Mouse (Mus musculus): Measurements from ENCODE around the gene Nfkb2.

The Nfkb2 gene

DNA sequence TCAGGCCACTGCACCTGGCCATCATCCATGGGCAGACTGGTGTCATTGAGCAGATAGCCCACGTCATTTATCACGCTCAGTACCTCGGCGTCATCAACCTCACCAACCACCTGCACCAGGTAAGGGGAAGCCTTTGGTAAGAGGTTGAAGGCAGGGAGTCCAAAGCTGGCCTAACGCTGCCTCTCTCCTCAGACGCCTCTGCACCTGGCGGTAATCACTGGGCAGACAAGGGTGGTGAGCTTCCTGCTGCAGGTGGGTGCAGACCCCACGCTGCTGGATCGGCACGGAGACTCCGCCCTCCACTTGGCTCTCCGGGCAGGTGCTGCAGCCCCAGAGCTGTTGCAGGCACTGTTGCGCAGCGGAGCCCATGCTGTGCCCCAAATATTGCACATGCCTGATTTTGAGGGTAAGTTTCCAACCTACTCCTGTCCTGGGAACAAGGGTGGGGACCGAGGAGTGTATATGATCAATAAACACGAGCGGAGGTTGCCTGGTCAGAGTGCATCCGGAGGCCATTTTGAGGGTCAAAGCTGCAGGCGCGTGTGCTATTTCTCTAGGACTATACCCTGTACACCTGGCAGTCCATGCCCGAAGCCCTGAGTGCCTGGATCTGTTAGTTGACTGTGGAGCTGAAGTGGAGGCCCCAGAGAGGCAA is 5.7 kb downstream of the Nfkb2 start:
- peak; percentile 33 for DNase-seq

DNA sequence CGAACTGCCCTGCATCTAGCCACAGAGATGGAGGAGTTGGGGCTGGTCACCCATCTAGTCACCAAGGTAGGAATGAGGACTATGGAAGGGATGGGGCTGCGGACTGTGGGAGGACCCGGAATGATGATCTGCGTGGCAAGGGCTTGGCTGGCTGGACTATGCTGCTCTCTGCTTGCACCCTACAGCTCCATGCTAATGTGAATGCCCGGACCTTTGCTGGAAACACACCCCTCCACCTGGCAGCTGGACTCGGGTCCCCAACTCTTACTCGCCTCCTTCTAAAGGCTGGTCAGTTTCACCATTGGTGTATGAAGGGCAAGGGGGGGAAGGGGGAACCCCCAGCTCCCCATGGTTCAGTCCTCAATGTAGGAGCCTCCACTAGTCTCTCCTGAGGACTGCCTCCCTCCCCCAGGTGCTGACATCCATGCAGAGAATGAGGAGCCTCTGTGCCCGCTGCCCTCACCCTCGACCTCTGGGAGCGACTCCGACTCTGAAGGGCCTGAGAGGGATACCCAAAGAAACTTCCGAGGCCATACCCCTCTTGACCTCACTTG is 6.3 kb downstream of the Nfkb2 start:
- DNase-seq, result peak; percentile 16

DNA sequence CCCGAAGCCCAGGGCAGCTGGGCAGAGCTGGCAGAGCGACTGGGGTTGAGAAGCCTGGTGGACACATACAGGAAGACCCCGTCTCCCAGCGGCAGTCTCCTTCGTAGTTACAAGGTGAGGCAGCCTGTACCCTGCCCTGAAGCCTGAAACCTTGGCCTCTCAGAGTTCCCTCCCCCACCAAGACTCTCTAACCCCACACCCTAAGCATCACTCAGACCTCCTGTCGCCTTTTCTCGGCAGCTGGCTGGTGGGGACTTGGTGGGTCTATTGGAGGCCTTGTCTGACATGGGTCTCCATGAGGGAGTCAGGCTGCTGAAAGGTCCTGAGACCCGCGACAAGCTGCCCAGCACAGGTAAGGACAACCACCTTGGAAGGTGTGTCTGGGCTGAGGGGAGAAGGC is 7.2 kb downstream of the Nfkb2 start:
- DNase-seq, result peak; percentile 16

DNA sequence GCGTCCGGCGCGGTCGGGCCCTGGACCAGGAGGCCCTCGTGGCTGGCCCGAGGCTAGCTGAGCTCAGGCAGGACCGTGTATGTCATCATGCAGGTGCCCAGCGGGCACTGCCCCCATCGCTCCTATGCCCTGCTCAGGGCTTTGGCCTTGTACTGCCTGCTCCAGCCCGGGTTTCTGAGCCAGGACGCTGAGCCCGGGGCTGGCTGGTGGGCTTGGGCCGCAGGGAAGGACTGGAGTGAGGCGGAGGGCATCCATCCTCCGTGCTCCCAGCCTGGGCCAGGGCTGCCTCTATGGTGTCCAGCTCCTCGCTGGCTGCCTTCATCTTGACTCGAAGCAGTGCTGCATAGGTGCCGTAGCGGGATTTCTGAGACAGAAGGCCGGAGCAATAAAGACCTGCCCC is 8.4 kb downstream of the Nfkb2 start:
- DNase-seq, result peak; percentile 16

DNA sequence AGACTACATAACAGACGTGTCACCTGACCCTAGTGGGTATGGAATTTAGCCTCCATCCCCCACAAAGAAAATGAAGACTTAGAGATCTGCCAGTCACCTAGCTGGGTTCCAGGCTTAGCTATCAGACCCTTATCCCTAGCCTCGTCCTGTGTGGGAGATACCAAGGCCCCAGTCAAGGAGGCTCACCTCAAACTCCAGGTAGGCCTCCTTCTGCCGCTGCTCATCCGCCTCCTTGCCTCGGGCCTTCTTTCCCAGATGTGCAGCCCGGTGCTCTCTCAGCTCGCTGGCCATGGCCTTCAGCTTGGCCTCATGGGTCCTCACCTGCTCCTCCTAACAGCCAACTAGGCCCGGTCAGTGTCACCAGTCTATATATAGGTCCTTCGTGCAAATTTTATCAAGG is 9.0 kb downstream of the Nfkb2 start:
- no peak for DNase-seq

DNA sequence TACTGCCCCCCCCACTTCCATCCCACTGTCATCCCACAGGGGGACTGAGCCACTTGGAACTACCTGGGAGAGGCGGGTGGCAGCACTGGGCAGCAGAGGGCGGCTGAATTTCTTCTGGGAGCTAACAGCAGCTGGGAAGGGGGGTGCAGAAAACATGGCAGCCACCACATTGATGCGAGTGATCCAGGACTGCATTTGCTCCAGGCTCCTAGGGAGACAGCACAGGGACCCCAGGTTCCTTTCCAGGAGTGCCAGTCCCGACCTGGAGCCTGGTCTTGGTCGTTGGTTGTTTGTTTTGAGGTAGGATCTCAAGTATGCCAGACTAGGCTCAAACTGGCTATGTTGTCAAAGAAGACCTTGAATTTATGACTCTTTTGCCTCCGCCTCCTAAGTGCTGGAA is 9.5 kb downstream of the Nfkb2 start:
- no peak for DNase-seq

DNA sequence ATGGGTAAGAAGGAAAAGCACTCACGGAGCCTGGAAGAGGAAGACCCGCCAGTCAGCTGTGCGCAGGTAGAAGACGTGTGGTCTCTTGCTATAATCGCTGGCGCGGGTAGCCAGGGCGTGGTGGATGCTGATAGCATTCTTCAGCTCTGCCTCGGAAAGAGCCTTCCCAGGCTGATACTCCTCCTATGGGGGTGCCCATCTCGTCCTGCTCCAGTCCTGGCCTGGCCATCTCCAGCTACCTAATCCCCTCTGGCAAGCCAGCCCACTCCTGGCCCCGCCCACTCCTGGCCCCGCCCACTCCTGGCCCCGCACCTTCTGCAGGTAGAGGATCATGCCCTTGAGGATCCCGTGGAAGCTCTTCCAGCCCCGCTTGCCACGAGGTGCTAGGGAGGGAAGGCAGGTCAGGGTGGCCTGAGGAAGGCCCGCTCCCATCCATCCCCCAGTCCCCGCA is 10.1 kb downstream of the Nfkb2 start:
- peak; percentile 43 for DNase-seq

DNA sequence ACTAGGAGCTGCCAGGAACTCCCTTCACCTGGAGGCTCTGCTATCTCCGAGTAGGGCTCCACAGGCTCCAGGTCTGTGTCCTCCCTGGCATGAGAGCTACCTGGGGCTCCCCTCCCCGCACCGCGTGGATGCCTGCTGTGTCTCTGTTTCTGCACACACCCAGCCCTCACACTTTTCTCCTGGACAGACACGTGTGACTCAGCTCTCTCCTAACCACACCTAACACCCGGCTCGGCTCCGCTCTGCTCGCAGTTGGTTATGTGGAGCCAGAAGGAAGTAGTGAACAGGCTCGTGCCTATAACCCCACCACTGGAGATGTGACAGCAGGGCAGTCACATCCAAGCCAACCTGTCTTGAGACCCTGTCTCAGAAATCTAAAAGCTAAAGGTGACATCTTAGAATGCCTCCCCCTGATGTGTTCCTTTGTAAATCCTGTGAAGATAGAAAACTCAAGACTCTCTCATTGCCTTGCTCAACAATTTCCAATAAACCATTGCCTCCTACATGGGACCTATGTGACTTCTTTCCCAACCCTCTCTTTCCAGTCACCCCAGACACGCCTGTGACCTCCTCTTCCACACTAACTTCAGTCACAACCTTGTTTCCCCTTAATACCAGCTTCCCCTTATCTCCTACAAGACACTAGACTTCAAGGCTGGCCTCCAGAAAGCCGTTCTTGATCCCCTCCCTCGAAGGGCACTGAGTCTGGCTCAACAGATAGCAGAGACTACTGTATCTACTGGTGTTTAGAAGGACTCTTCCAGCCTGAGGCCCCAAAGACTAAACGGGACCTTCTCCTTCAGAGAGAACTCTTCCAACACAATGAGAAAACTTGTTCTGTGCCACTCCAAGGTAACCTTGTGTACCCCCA is 11.0 kb downstream of the Nfkb2 start:
- DNase-seq, result peak; percentile 13

DNA sequence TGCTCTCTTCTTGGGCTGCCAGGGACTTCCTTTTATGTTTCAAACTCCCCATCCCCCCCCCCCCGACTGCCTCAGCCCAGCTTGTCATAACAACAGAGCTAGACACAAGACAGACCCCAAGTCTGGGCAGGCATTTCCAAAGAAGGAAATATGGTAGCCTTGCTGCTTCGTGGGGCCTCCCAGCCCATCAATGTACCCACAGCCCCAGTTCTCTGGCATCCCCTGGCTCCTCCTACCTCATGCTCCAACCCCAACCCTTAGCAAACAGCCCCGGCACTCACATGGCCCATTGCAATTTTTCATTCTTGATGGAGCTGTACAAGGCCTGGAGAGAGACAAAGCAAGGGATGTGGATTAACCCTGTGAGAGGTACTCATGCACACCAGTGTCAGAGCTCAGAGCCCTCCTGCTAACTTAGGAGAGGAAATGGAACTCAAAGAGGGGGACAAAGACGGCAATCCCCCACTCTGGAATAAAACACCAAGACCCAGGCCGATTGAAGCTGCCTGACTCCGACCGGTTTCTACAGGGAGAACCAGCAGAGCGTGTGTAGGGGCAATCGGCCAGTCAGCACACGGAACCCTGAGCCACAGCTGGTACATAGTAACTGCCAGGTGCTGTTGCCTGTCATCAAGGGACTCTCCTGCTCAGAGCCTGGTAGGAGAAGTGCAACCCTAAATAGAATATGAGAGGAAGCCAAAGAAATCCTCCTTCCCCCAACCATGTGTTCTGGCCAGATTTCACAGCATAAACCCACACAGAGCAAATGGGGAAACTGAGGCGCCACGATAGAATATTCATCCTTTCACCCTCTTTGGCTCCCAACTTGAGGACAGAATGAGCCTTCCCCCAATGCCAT is 11.9 kb downstream of the Nfkb2 start:
- DNase-seq, result peak; percentile 15

DNA sequence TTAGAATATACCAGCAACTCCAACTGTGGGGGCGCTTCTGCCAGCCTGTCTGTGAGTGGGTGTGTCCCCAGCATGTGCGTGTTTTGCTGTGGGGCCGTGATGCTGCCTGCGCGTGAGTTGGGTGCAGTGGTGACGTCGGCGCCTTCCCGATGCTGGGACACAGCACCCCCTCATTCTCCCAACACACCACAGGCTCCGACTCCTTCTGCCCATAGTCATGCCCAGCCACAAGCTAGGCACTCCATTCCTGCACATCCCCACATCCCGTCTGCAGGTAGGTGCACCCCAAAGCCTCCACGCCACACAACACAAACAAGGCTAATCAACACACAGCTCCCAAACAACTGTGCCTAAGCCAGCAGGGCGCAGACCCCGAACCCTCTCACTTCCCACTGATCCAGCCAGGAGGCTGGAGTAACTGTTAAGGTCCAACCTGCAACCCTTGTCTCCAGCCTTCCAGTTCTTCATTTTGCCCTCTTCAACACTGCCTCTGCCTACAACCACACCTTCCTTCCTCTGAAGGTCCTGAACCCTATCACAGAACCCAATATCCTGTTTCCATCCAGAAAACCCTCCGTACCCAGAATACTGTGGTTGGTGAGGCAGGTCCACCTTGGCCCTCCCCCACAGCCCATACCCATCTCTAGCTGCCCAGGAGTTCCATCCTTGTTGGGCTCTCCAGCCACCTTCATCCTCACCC is 12.9 kb downstream of the Nfkb2 start:
- DNase-seq, result peak; percentile 28

DNA sequence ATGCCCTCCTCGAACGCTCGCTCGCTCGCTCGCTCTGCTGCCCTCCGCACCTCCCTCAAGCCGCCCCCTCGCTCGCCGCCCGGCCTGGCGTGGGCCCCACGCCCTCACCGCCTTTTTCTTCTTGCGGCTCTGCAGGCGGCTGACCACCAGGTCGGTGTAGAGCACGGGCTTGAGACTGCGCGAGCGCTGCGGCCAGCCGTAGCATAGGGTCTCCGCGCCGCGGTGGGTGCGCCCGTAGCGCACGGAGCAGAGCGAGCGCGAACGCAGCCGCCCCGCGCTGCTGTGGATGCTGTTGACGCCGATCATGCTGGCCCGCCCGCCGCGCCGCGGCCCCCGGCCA is 13.4 kb downstream of the Nfkb2 start:
- DNase-seq, result peak; percentile 38

DNA sequence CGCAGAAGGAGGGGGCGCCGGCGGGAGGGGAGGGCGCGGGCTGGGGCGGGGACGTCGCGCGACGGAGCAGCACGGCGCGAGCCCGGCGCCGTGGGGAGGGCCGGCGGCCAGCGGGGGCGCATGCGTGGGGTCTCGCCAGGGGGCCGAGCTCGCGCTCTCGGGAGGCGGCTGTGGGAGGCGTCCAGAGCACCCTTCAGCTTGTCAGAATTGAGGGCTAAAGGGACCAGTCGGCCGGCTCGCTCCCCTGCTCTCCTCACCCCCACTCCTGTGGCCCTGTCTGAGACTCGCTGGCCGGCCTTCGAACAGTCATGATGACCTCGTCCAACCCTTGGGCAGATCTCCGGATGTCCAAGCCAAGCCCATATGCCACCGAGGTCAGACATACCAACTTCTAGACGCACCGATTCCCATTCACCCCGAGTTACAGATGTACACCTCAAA is 13.9 kb downstream of the Nfkb2 start:
- peak; percentile 48 for DNase-seq

DNA sequence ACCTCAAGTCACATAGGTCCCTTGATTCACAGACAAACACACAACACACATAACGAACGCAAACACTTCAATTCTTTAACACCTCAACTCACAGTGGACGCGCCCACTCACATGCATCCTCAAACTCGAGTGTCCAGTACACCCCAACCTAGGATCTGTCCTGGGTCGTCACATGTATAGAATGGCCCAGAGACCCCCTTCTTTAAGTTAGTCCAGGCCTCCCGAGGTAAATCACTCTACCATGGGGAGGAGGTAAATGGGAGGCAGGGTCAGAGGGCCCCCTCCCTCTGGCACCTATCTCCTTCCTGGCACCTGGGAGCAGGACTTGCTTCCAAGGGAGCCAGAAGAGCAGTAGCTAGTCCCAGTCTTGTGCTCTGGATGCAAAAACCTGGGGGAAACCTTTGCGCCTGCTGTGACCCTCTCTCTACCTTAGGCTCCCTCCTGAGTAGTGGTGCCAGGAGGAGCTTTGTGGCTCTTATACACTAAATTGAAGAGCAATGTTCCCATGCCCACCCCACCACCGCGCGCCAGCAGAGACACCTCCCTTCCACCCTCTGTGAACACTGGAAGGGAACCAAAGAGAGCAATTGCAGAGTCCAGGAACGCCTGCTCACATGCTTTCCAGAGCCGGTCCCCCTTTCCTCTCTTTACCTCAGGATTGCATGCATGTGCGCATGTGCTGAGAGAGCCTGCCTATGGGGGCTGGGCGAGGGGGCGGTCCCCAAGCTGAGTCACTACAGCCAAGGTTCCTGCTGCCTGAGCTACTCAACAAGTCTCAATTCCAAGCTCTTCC is 14.7 kb downstream of the Nfkb2 start:
- DNase-seq, result peak; percentile 72

DNA sequence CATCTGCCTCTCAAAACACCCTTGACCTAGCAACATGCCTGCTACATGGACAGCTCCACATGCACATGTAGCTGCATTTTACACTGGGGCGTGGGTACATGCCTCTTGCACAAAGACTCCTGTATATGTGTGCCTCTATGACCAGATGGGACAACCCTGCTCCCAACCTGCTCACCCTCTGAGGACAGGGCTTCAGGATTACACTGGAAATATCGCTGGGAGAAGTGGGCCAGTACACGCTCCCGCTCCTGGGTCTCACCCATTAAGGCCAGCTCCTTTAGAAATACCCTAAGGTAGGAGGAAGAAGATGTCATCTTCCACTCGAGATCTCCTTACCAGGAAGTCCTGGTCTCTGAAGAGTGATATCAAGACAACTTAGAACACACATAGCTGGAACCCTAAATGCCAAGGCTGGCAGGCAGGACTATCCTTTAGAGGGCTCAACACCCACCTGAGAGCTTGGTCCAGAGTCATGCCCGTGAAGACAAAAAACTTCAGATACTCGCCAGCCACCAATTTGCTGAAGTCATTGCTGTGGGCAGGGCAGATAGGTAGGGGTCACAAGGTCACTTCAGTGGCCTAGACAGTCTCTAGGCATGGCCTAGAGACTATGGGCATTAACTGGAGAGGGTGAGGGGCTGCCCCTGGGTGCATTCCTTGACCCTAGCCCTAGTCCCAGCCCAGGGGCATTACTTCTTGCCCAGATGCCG is 16.1 kb downstream of the Nfkb2 start:
- peak; percentile 37 for DNase-seq

DNA sequence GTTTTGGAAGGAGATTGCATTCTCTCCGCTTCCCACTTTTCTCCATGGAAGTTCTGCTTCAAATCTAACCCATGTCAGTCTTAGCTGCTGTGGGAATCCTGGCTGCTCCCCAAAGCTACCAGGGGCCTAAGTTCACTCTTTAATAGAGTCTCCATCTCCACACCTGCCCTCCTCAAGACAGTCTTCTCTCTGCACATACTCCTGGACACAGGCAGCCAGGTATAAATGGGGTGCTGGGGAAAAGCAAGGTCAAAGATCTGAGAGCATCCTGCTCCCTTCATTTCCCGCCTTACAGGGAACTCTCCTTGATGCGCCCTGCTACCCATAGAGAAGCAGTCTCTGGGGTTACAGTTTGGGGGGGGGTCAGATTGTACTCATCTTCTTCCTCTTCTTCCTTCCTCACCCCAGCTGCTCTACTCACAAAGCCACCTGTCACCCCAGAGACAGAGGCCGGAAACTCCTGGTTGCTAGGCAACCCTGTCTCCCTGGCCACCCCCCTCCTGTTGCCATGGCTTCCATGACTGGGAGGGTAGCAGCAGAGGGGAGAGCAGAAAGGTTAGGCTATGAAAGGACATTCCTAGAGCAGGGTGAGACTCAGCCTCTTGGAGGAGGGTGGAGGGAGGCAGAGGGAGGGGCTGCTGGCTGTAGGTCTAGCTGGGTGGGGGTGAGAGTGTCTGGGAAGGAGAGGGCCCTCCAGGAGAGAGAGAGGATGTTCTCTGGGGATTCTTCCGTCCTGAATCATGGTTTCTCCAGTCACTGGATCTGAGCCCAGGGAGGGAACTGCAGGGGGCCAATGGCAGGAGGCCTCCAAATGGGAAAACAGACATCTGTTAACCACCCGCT is 17.2 kb downstream of the Nfkb2 start:
- peak; percentile 81 for DNase-seq

DNA sequence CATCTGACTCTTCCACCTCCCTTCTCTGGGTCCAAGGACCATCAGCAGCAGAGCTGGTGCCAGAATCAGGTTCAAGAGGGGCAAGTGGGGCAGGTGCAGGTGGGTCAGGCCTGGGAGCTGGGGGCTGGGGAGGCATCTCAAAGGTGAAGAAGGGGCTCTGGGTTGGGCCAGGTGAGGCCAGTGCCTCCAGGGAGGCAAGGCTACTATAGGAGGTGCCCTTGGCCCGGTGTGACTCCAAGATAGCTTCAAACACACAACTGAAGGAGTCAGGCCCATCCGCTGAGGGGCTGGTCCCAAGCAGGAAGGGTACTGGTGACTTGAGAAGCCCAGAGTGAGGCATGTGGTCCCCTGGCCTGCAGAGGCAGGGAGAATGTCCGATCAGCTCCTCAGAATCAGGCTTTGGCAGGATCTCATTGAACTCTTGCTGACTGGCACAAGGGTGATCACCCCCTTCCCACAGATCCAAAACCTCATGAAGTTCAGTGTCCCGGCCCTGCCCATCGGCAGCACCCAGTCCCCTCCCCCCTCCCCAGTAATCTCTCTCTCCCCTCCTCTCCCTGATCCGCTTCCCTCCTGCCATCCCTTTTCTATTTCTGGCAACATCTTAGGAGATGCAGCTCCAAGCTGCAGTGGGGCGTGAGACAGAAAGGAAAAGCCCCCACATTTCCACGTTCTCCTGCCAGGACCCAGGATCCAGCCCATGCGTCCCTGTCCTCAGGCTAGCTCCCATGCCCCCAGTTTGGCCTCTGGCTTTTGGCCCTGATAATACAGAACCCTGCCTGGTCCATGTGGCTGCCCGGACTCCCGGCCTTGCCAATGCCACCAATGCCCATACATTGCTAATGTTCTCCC is 18.2 kb downstream of the Nfkb2 start:
- peak; percentile 50 for DNase-seq

DNA sequence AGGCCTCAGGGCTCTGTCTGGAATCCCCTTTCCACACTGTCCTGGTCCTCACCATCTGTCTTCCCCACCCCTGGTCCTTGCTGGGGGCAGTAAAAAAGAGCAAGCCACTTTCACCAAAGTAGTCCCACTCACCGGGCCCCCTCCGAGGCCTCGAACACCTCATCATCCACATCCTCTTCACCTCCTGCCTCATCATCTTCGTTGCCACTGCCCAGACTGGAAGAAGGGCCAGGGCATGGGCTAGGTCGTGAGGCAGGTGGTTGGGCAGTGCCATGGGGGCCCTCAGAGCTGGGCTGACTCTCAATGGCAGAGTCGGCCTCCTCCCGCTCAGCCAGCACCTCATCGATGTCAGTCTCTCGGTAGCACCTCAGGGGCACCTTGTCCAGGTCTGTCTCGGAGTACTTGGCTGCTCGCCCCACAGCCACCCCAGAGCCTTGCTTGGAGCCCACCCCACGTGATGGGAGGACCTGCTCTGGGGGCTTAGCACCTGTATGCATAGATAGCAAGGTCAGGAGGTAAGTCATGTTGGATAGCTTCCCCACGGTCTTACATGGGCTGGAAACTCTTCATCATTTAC is 19.0 kb downstream of the Nfkb2 start:
- DNase-seq, result peak; percentile 52

DNA sequence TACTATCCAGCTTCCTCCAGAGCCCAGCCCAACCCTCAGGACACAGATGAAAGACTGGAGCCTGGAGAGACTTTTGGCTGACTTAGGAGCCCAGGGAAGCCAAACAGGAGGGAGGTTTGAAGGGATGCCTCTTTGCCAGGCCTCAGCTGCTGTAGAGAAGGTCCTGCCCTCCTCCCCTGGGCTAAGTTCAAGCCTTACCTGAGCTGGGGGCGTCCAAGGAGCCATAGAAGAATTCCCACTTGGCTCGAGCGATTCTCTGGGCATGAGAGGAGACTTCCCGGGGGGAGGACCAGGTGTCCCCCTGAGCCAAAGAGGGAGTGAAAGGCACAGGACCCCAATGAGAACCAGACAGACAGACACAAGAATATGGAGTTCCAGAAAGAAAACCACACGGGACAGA is 19.6 kb downstream of the Nfkb2 start:
- no peak for DNase-seq

DNA sequence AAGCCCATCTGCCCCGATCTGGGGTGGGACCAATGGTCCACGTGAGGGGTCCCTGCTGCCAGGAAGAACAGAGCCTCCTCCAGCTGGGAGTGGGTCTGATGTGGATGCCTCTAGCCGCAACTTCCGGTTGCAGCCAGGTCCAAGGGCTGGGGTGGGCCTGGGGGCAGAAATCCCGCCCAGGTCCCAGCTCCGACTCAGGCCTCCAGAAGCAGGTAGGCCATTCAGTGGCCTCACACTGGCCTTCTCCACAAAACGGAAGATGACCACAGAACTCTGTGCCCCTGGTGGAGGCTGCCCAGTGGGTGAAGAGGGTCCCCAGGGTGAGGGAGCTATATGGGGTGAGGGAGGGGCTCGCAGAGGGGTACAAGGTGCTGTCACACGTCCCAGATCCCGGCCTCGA is 20.2 kb downstream of the Nfkb2 start:
- no peak for DNase-seq

All from cerebellum, adult 8-10 months (tissue).